Mouse (Mus musculus) MEL (cell line): ENCODE data around the gene Tmub1. TPM values are rescaled to one million over a fixed set of nuclear protein-coding genes. Genes with fewer than 3 reads are reported as not detected.
A peak's percentile ranks its signal among the peaks of the same experiment; 100 is the strongest.

ENCODE experiments used
- DNase-seq: peaks from one replicate; pipeline ENCODE4 v3.0.0; 2011; ENCODE audit warnings: low read depth, low spot score
- H3K27ac ChIP-seq: 2 replicates; pipeline ENCODE4 v1.5.1; 2012; ENCODE audit warnings: low read depth, mild to moderate bottlenecking, control low read depth, low read length, moderate library complexity; ENCODE audit not compliant: control insufficient read depth
- H3K27me3 ChIP-seq, 2 experiments: fragments of 150-350 bp in 1 of 2; sonication (generic) in 1 of 2; 2 replicates each; pipeline ENCODE4 v1.6.1; 2012; ENCODE audit warnings: low read length in 2 of 2, mild to moderate bottlenecking in 2 of 2, improper control_type of control experiment in 1 of 2, moderate library complexity in 1 of 2; ENCODE audit not compliant: insufficient read depth in 2 of 2, control insufficient read depth in 1 of 2
- H3K36me3 ChIP-seq, 2 experiments: 2 replicates each; pipeline ENCODE4 v1.6.1; 2012 to 2014; ENCODE audit warnings: low read length in 2 of 2, improper control_type of control experiment in 1 of 2, inconsistent platforms in 1 of 2, mild to moderate bottlenecking in 1 of 2; ENCODE audit not compliant: insufficient read depth in 2 of 2, control insufficient read depth in 1 of 2
- H3K4me1 ChIP-seq, 2 experiments: fragments of 150-350 bp in 1 of 2; sonication (generic) in 1 of 2; 2 replicates each; pipeline ENCODE4 v1.6.1; 2012; ENCODE audit warnings: low read length in 2 of 2, improper control_type of control experiment in 1 of 2, mild to moderate bottlenecking in 1 of 2; ENCODE audit not compliant: insufficient read depth in 2 of 2, control insufficient read depth in 1 of 2
- H3K4me3 ChIP-seq, 2 experiments: fragments of 150-350 bp in 1 of 2; sonication (generic) in 1 of 2; 2 replicates each; pipeline ENCODE4 v1.5.1; 2012; ENCODE audit warnings: low read depth in 2 of 2, low read length in 2 of 2, mild to moderate bottlenecking in 2 of 2, moderate library complexity in 2 of 2, control low read depth in 1 of 2, improper control_type of control experiment in 1 of 2; ENCODE audit not compliant: control insufficient read depth in 1 of 2, insufficient read depth in 1 of 2
- H3K79me2 ChIP-seq: 2 replicates; pipeline ENCODE4 v1.6.1; 2012; ENCODE audit warnings: mild to moderate bottlenecking, low read length, moderate library complexity; ENCODE audit not compliant: control insufficient read depth, poor library complexity, insufficient read depth
- H3K9ac ChIP-seq: 2 replicates; pipeline ENCODE4 v1.6.1; 2012; ENCODE audit warnings: low read depth, mild to moderate bottlenecking, control low read depth, low read length, moderate library complexity; ENCODE audit not compliant: control insufficient read depth, poor library complexity, severe bottlenecking
- H3K9me3 ChIP-seq: fragments of 150-350 bp; sonication (generic); replicated peaks from 2 replicates; pipeline ENCODE4 v1.6.1; 2012; ENCODE audit warnings: mild to moderate bottlenecking, low read length, improper control_type of control experiment, moderate library complexity; ENCODE audit not compliant: insufficient read depth
- CHD1 ChIP-seq: IDR thresholded peaks from 2 replicates; pipeline ENCODE4 v1.6.1; 2012; ENCODE audit warnings: low read depth, mild to moderate bottlenecking, inconsistent platforms, low read length, improper control_type of control experiment
- CHD2 ChIP-seq: IDR thresholded peaks from 2 replicates; pipeline ENCODE4 v1.6.1; 2011; ENCODE audit warnings: low read length, improper control_type of control experiment
- CTCF ChIP-seq, 3 experiments: IDR thresholded peaks in 2 of 3; conservative IDR thresholded peaks in 1 of 3; 2 replicates each; pipeline ENCODE4 v1.5.1; 2011 to 2012; ENCODE audit warnings: low read length in 3 of 3, low read depth in 2 of 3, mild to moderate bottlenecking in 2 of 3, improper control_type of control experiment in 1 of 3, inconsistent platforms in 1 of 3, mixed read lengths in 1 of 3, moderate library complexity in 1 of 3; ENCODE audit not compliant: control insufficient read depth in 1 of 3, insufficient read depth in 1 of 3, poor library complexity in 1 of 3, severe bottlenecking in 1 of 3
- ELF1 ChIP-seq: IDR thresholded peaks from 2 replicates; pipeline ENCODE4 v1.6.1; 2014; ENCODE audit warnings: low read depth, mild to moderate bottlenecking, inconsistent platforms, low read length, improper control_type of control experiment, moderate library complexity
- JUND ChIP-seq: IDR thresholded peaks from 2 replicates; pipeline ENCODE4 v1.6.1; 2011; ENCODE audit warnings: low read depth, mild to moderate bottlenecking, improper control_type of control experiment, low read length
- KAT2A ChIP-seq: conservative IDR thresholded peaks from 2 replicates; pipeline ENCODE4 v1.6.1; 2012; ENCODE audit warnings: low read depth, low read length, improper control_type of control experiment, inconsistent platforms
- MAFK ChIP-seq: IDR thresholded peaks from 2 replicates; pipeline ENCODE4 v1.6.1; 2011; ENCODE audit warnings: low read depth, mild to moderate bottlenecking, low read length, improper control_type of control experiment, borderline replicate concordance
- MAX ChIP-seq: IDR thresholded peaks from 2 replicates; pipeline ENCODE4 v1.6.1; 2011; ENCODE audit warnings: low read length, improper control_type of control experiment
- MYB ChIP-seq: IDR thresholded peaks from 2 replicates; pipeline ENCODE4 v1.6.1; 2011; ENCODE audit warnings: mild to moderate bottlenecking, low read depth, low read length, improper control_type of control experiment
- NELFE ChIP-seq: IDR thresholded peaks from 2 replicates; pipeline ENCODE4 v1.6.1; 2011; ENCODE audit warnings: low read depth, low read length, improper control_type of control experiment
- POLR2AphosphoS2 ChIP-seq: IDR thresholded peaks from 2 replicates; pipeline ENCODE4 v1.6.1; 2011; ENCODE audit warnings: low read length, improper control_type of control experiment
- RAD21 ChIP-seq: IDR thresholded peaks from 2 replicates; pipeline ENCODE4 v1.6.1; 2011; ENCODE audit warnings: mild to moderate bottlenecking, low read depth, low read length, improper control_type of control experiment
- RCOR1 ChIP-seq: IDR thresholded peaks from 2 replicates; pipeline ENCODE4 v1.6.1; 2012; ENCODE audit warnings: low read depth, mild to moderate bottlenecking, inconsistent platforms, low read length, improper control_type of control experiment
- SIN3A ChIP-seq: IDR thresholded peaks from 2 replicates; pipeline ENCODE4 v1.6.1; 2012; ENCODE audit warnings: low read length, improper control_type of control experiment, inconsistent platforms
- TAL1 ChIP-seq: IDR thresholded peaks from 2 replicates; pipeline ENCODE4 v1.6.1; 2012; ENCODE audit warnings: mild to moderate bottlenecking, inconsistent platforms, low read length, moderate library complexity, mixed read lengths
- TBP ChIP-seq: IDR thresholded peaks from 2 replicates; pipeline ENCODE4 v1.8.0; 2011; ENCODE audit warnings: low read depth, low read length, improper control_type of control experiment
- UBTF ChIP-seq: IDR thresholded peaks from 2 replicates; pipeline ENCODE4 v1.6.1; 2012; ENCODE audit warnings: low read depth, mild to moderate bottlenecking, inconsistent platforms, low read length, improper control_type of control experiment, moderate library complexity, borderline replicate concordance; ENCODE audit not compliant: insufficient read depth
- USF1 ChIP-seq: IDR thresholded peaks from 2 replicates; pipeline ENCODE4 v1.6.1; 2014; ENCODE audit warnings: low read depth, mild to moderate bottlenecking, inconsistent platforms, low read length, improper control_type of control experiment, moderate library complexity
- ZKSCAN1 ChIP-seq: IDR thresholded peaks from 2 replicates; pipeline ENCODE4 v1.6.1; 2012; ENCODE audit warnings: low read depth, mild to moderate bottlenecking, inconsistent platforms, low read length, improper control_type of control experiment, moderate library complexity
- polyA plus RNA-seq, 2 experiments: library from polyadenylated mRNA; stranded (reverse) in 1 of 2; unstranded in 1 of 2; fragments of >175 nt in 1 of 2; fragments of >200 nt in 1 of 2; gene quantifications; 2 replicates each; pipeline versions ENCODE4 v1.2.1 to v1.2.4; 2012; ENCODE audit warnings: low replicate concordance in 2 of 2, low read depth in 1 of 2; ENCODE audit not compliant: insufficient read length in 2 of 2, insufficient read depth in 1 of 2, missing spikeins in 1 of 2
- total RNA-seq: library from RNA; depleted of rRNA; stranded (reverse); fragments of 300-350 nt; gene quantifications from 2 replicates; pipeline ENCODE4 v1.2.3, GENCODE M21; 2012

Tmub1 gene
- total and polyA plus RNA-seq, 3 experiments: 17.8 to 36.0 TPM; not detected in 1

DNA sequence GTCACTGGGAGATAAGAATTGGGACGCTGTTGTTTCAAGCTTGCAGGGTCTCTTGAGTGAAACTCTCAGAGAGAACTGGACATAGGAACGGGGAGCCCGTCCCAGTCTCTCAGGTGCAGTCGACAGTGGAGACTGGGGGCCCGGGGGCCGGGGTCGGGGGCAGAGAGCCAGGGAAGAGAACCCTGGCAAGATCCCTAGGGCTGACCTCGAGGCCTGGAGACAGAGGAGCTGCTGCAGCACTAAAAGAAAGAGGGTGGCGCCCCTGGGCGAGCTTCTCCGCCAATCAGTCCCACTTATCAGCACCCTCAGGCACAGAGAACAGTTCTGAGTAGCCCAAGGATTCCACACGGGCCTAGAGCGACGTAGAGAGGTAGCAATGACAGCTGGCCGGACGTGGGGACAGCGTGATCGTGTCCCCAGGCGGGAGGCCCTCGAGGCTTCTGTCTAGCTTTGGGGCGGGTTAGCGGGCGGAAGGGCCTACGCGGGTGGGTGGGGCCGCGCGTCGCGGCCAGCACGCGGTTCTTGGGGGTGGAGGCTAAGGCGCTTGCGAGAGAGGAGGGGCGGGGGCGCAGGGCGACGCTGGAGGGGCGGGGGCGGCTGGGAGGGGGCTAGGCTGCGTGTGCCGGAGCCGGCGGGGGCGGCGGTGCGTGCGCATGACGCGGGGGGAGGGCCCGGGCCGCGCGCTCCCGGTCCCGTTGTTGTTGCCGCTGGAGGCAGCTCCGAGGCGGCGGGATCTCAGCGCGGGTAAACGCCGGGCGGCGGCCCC, 3.8 kb upstream of the Tmub1 start (continued):
- TF ChIP-seq JUND (no peak), TAL1 (no peak), USF1 (peak; percentile 56)

DNA sequence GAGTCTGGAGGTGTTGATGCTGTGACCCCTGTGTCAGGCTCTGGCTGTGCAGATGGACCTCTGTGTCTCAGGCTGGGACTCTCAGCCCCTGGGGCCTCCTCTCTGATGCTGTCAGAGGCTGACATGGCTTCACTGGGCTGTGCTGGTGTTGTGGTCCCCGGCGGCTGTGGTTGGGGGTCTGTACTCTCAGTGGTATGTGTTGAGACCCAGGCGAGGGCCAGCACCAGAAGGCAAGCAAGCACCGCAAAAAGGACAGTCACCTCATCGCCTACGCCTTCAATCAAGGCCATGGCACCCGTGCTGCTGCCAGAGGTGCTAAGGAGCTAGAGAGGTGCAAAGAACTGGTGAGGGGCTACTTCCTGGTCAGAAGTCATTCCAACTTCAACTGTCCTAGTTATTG, 1.0 kb downstream of the Tmub1 start:
- peaks cover 16% of the 10 kb centered on the region for H3K79me2 ChIP-seq
- H3K4me1 ChIP-seq: peaks cover 6 to 18% of the 10 kb centered on the region in 2 experiments
- no peaks in the 10 kb centered on the region for H3K9me3 ChIP-seq
- peaks cover 0 to 24% of the 10 kb centered on the region in 2 experiments; a peak in 3 of 4 replicates for H3K36me3 ChIP-seq
- TF ChIP-seq ZKSCAN1: no peak
- TF ChIP-seq CTCF (IDR thresholded peaks at IDR 0.05 in 2 of 3, conservative IDR thresholded peaks at IDR 0.05 in 1 of 3; ENCODE audit: control insufficient read depth in 1 of 3, insufficient read depth in 1 of 3, low read depth in 2 of 3, low read length in 3 of 3, poor library complexity in 1 of 3, severe bottlenecking in 1 of 3): no peak
- TF ChIP-seq TAL1: no peak
- TF ChIP-seq MYB: no peak
- no peak for TF ChIP-seq ELF1
- no peak for TF ChIP-seq CHD1
- no peak for TF ChIP-seq CHD2
- TF ChIP-seq TBP: no peak
- TF ChIP-seq POLR2AphosphoS2: no peak
- no peak for TF ChIP-seq RAD21
- TF ChIP-seq MAFK: no peak
- no peak for TF ChIP-seq SIN3A
- H3K4me3 ChIP-seq: peak overlapping the region in 1 of 2 experiments; percentile 66; a peak in 2 of 4 replicates
- H3K27me3 ChIP-seq: no peaks in the 10 kb centered on the region
- DNase-seq: no peak
- no peak overlapping the region for H3K9ac ChIP-seq
- no peak overlapping the region for H3K27ac ChIP-seq

DNA sequence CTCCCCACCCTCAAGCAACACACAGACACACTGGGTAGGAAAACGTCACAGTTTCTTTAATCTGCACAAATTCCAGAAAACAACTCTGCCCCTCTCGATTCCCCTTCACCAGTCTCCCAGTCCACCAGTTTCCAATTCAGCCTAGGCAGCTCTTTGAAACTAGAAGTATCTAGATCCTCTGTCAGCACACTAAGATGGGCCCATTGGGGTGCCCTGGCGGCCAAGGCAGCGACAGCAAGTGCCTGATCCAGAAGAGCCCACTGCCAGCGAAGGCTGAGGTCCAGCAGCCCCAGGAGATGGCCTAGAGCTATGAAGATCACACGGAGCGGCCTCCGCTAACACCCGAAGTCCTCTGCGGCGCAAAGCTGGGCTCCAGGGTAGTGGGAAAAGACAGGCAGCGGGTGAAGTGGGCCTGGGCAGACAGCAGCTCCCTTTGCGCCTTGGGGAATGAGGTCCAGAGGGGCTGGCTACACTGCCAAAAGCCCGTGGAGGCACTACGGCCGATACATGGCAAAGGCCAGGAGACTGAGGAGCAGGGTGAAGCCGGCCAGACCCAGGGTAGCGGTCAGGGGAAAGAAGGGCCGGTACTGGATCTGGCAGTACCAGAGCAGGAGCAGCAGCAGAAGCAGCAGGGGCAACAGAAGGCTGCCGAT, 2.1 kb downstream of the Tmub1 start:
- H3K9me3 ChIP-seq: no peaks in the 10 kb centered on the region
- peak overlapping the region; percentile 80 for H3K9ac ChIP-seq
- H3K4me1 ChIP-seq: peaks cover 6 to 13% of the 10 kb centered on the region in 2 experiments
- peaks cover 0 to 17% of the 10 kb centered on the region in 2 experiments; a peak in 3 of 4 replicates for H3K36me3 ChIP-seq
- H3K27me3 ChIP-seq: no peaks in the 10 kb centered on the region
- peaks cover 14% of the 10 kb centered on the region for H3K79me2 ChIP-seq
- H3K4me3 ChIP-seq: peak overlapping the region; percentile 78 to 93
- peak overlapping the region; percentile 27 for H3K27ac ChIP-seq
- no peak for DNase-seq
- no peak for TF ChIP-seq RCOR1
- no peak for TF ChIP-seq KAT2A
- no peak for TF ChIP-seq MAFK
- TF ChIP-seq ZKSCAN1: no peak
- 0 out of 2 replicates have a peak, but pooled peaks have one; percentile 67 for TF ChIP-seq CHD1
- no peak; a peak in 1 of 6 replicates for TF ChIP-seq CTCF (IDR thresholded peaks at IDR 0.05 in 2 of 3, conservative IDR thresholded peaks at IDR 0.05 in 1 of 3; ENCODE audit: control insufficient read depth in 1 of 3, insufficient read depth in 1 of 3, low read depth in 2 of 3, low read length in 3 of 3, poor library complexity in 1 of 3, severe bottlenecking in 1 of 3)
- peak; percentile 56 for TF ChIP-seq MAX
- no peak for TF ChIP-seq UBTF
- no peak for TF ChIP-seq NELFE
- TF ChIP-seq MYB: 0 out of 2 replicates have a peak, but pooled peaks have one; percentile 17
